Mouse (Mus musculus): ENCODE results near the gene Neo1.

Gene Neo1

GRCm38 (mm10) chr9:59036159-59036731, at the start of gene Neo1:
Gene Neo1 (minus strand): TSS chr9:59036441.
- ChIA-PET CTCF (interaction anchor here in 3 of 4 experiments (0.6 to 1.5 kb wide), 3 partner anchors 23 to 1039 kb away, joined by 3 to 5 read pairs (median 3); no protein-coding TSS in a partner anchor), POLR2A (interaction anchor here (0.6 to 3.2 kb wide), 15 partner anchors 14 to 793 kb away, joined by 3 to 16 read pairs (median 4); partner anchors contain the start of gene Adpgk (in 4 of the 4))

GRCm38 (mm10) chr9:59075632-59076031, 39.4 kb upstream of the Neo1 start:
- CTCF ChIA-PET, result no interaction called here

GRCm38 (mm10) chr9:59073887-59074286, 37.6 kb upstream of the Neo1 start:
- ChIA-PET CTCF (interaction anchor here in 1 of 4 experiments (0.6 kb wide), 1 partner anchor 1426 kb away, joined by 4 read pairs; no protein-coding TSS in a partner anchor), POLR2A (no interaction called here)

More at GRCm38 (mm10) chr9:59075632-59076031, 39.4 kb upstream of the Neo1 start:
- POLR2A ChIA-PET, result no interaction called here

GRCm38 (mm10) chr9:59072076-59072777, 36.0 kb upstream of the Neo1 start:
- ChIA-PET POLR2A (interaction anchor here in 1 of 4 experiments (0.6 kb wide), 1 partner anchor 377 kb away, joined by 4 read pairs; no protein-coding TSS in a partner anchor), CTCF (interaction anchor here in 1 of 4 experiments (0.7 kb wide), 1 partner anchor 208 kb away, joined by 3 read pairs; no protein-coding TSS in a partner anchor)

- ChIA-PET POLR2A (interaction anchor here in 1 of 4 experiments (2.4 kb wide), 1 partner anchor 10 kb away, joined by 8 read pairs; no protein-coding TSS in a partner anchor), CTCF (no interaction called here)
These were observed 35.2 kb upstream of the Neo1 start for GRCm38 (mm10) chr9:59071220-59071977.

- ChIA-PET CTCF (no interaction called here), POLR2A (interaction anchor here in 1 of 4 experiments (2.4 kb wide), 1 partner anchor 9 kb away, joined by 8 read pairs; no protein-coding TSS in a partner anchor)
These were observed 34.0 kb upstream of the Neo1 start for GRCm38 (mm10) chr9:59070216-59070615.

- CTCF ChIA-PET, result no interaction called here
- POLR2A ChIA-PET, result interaction anchor here in 1 of 4 experiments (1.7 kb wide), 1 partner anchor 28 kb away, joined by 3 read pairs; no protein-coding TSS in a partner anchor
These were observed 29.5 kb upstream of the Neo1 start for GRCm38 (mm10) chr9:59065616-59066301.

GRCm38 (mm10) chr9:59062409-59062808, 26.2 kb upstream of the Neo1 start:
- POLR2A ChIA-PET, result interaction anchor here in 1 of 4 experiments (1.5 kb wide), 1 partner anchor 25 kb away, joined by 3 read pairs; the partner anchor contains the start of gene Neo1
- CTCF ChIA-PET, result no interaction called here

- POLR2A ChIA-PET, result interaction anchor here in 2 of 4 experiments (1.0 to 2.5 kb wide), 3 partner anchors 10 to 23 kb away, joined by 3 to 11 read pairs (median 8); partner anchors contain the start of gene Neo1 (in 1 of the 2)
- CTCF ChIA-PET, result no interaction called here
These were observed 23.9 kb upstream of the Neo1 start for GRCm38 (mm10) chr9:59060026-59060605.

- ChIA-PET POLR2A (interaction anchor here in 1 of 4 experiments (2.5 kb wide), 1 partner anchor 23 kb away, joined by 11 read pairs; the partner anchor contains the start of gene Neo1), CTCF (no interaction called here)
These were observed 22.9 kb upstream of the Neo1 start for GRCm38 (mm10) chr9:59059158-59059557.

- POLR2A ChIA-PET, result interaction anchor here in 3 of 4 experiments (0.5 to 2.5 kb wide), 5 partner anchors 9 to 74 kb away, joined by 3 to 11 read pairs (median 4); partner anchors contain the start of gene Neo1 (in 1 of the 3)
These were observed 21.8 kb upstream of the Neo1 start for GRCm38 (mm10) chr9:59058060-59058459.

GRCm38 (mm10) chr9:59056281-59056680, 20.0 kb upstream of the Neo1 start:
- ChIA-PET POLR2A (interaction anchor here in 1 of 4 experiments (0.6 to 1.1 kb wide), 2 partner anchors 20 to 108 kb away, joined by 3 to 6 read pairs; partner anchors contain the start of gene Neo1), CTCF (no interaction called here)

More at GRCm38 (mm10) chr9:59058060-59058459, 21.8 kb upstream of the Neo1 start:
- CTCF ChIA-PET, result no interaction called here

GRCm38 (mm10) chr9:59041805-59042204, 5.6 kb upstream of the Neo1 start:
- CTCF ChIA-PET, result no interaction called here

GRCm38 (mm10) chr9:59036732-59037341, 596 bp upstream of the Neo1 start:
- POLR2A ChIA-PET, result interaction anchor here in 3 of 4 experiments (0.9 to 3.2 kb wide), 19 partner anchors 9 to 454 kb away, joined by 3 to 16 read pairs (median 4); partner anchors contain the start of gene Adpgk (in 3 of the 3)

More at GRCm38 (mm10) chr9:59041805-59042204, 5.6 kb upstream of the Neo1 start:
- POLR2A ChIA-PET, result interaction anchor here in 1 of 4 experiments (0.7 to 1.2 kb wide), 5 partner anchors 11 to 660 kb away, joined by 3 to 9 read pairs (median 4); partner anchors contain the start of genes Pkm and Tmem202

GRCm38 (mm10) chr9:59035342-59036158, 691 bp downstream of the Neo1 start:
- CTCF ChIA-PET, result interaction anchor here in 1 of 4 experiments (0.6 kb wide), 1 partner anchor 1038 kb away, joined by 3 read pairs; no protein-coding TSS in a partner anchor
- POLR2A ChIA-PET, result interaction anchor here (0.6 to 3.2 kb wide), 10 partner anchors 14 to 792 kb away, joined by 3 to 16 read pairs (median 4); partner anchors contain the start of genes Adpgk (in 2 of the 4) and Celf6 (in 1 of the 4)

More at GRCm38 (mm10) chr9:59036732-59037341, 596 bp upstream of the Neo1 start:
- CTCF ChIA-PET, result interaction anchor here in 2 of 4 experiments (1.2 to 1.5 kb wide), 2 partner anchors 24 to 59 kb away, joined by 3 to 5 read pairs; no protein-coding TSS in a partner anchor

GRCm38 (mm10) chr9:59034836-59035235, 1.4 kb downstream of the Neo1 start:
- CTCF ChIA-PET, result interaction anchor here in 1 of 4 experiments (0.7 kb wide), 1 partner anchor 22 kb away, joined by 3 read pairs; no protein-coding TSS in a partner anchor
- POLR2A ChIA-PET, result interaction anchor here in 1 of 4 experiments (1.0 to 3.2 kb wide), 5 partner anchors 13 to 257 kb away, joined by 3 to 16 read pairs (median 4); partner anchors contain the start of gene Adpgk

All from embryonic stem cell, embryonic (primary cell).